ENCODE assay signal across 24 mouse cellular contexts in the genomic region with DNA sequence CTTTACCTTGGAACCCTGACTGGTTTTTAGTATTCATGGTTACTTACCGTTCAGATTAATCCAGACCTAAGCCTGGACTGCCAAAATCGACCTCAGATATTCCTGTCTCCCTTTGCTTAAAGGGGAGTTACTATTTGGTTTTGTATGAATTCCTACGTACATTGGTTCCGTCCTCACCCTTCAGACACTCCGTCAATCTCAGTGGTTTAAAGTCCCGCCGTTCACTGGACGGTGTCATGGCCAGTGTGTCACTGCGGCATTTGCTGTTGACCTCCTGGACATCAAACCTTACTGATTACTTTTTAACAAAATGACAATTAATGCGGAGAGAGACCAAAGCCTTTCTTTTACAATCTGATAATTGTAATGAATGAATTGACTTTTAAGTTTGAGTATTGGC.
"Had no signal": no experiment of that assay in that cellular context is flagged by ENCODE, and none has a peak within 500 bp of the region (broad histone marks: within the 10 kb centered on the region; RNA-seq: fewer than 3 reads in every experiment).

No protein-coding gene starts in this region.

- H3K4me2 ChIP-seq: heart, embryonic 12.5 days; hindbrain, embryonic 12.5 days; hindbrain, embryonic 14.5 days; intestine, embryonic 15.5 days; limb, embryonic 12.5 days; liver, embryonic 13.5 days had no signal

- H3K4me1 ChIP-seq: intestine, embryonic 15.5 days had no signal

- DNase-seq: gastrocnemius, adult 2 months; gastrocnemius, postnatal 10 days; gastrocnemius, postnatal 25 days; heart, adult 18-20 months; heart, postnatal 10 days; heart, postnatal 4 days; kidney, adult 8-10 months; kidney, postnatal 10 days; kidney, postnatal 4 days; layer of hippocampus, adult 9-11 months; liver, embryonic 13.5 days had no signal

- H3K27ac ChIP-seq: gastrocnemius, adult 2 months; heart, embryonic 10.5 days; hindbrain, embryonic 10.5 days; hindbrain, embryonic 12.5 days; hindbrain, embryonic 14.5 days; intestine, embryonic 15.5 days; left cerebral cortex, adult 2 months; limb, embryonic 10.5 days; limb, embryonic 12.5 days; liver, embryonic 13.5 days had no signal

- H3K27me3 ChIP-seq: heart, embryonic 12.5 days; hindbrain, embryonic 12.5 days; intestine, embryonic 15.5 days; limb, embryonic 12.5 days; liver, embryonic 13.5 days had no signal

- H3K9ac ChIP-seq: heart, embryonic 12.5 days; hindbrain, embryonic 12.5 days; hindbrain, embryonic 14.5 days; intestine, embryonic 15.5 days; limb, embryonic 12.5 days; liver, embryonic 13.5 days had no signal

- H3K36me3 ChIP-seq: heart, embryonic 12.5 days; hindbrain, embryonic 10.5 days; hindbrain, embryonic 12.5 days; intestine, embryonic 15.5 days; limb, embryonic 12.5 days; liver, embryonic 13.5 days had no signal

- H3K9me3 ChIP-seq: heart, embryonic 10.5 days; heart, embryonic 12.5 days; hindbrain, embryonic 10.5 days; hindbrain, embryonic 12.5 days; intestine, embryonic 15.5 days; limb, embryonic 10.5 days; limb, embryonic 12.5 days; liver, embryonic 13.5 days had no signal

- H3K4me3 ChIP-seq: gastrocnemius, adult 2 months; heart, embryonic 10.5 days; heart, embryonic 12.5 days; hindbrain, embryonic 10.5 days; hindbrain, embryonic 12.5 days; intestine, embryonic 15.5 days; left cerebral cortex, adult 2 months; limb, embryonic 10.5 days; limb, embryonic 12.5 days; liver, embryonic 13.5 days had no signal

- ATAC-seq: forebrain, embryonic 16.5 days; hindbrain, embryonic 16.5 days; inflammation-experienced regulatory T-cells, adult 6 months; intestine, embryonic 15.5 days; intestine, postnatal 0 days had no signal
